Mouse (Mus musculus): ENCODE data around the gene Fbxo24. TPM values are rescaled to one million over a fixed set of nuclear protein-coding genes. Genes with fewer than 3 reads are reported as not detected.

Gene Fbxo24
- polyA plus RNA-seq, 1 experiment from 2014 or later, result 0.14 TPM

DNA sequence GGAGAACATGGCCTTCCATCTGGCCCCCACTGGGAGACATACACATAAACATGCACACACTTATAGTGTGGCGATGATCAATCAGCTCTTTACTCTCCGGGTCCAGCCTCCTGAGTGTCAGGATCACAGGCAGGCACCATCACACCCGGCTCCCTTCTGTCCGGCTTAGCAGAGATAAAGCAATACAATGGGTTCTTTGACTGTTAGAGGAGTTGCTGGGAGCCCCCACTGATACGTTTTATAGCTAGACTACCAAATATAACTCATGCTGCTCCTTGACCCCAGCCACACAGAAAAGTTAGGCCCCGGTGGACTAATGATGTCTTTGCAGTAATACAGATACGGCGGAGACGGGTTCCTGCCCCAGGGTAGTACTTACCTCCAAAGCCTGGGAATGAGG lies 34.3 kb upstream of the Fbxo24 start:
- H3K4me1 ChIP-seq (ENCODE audit: control insufficient read depth, insufficient read depth, low read length), result no peaks in the 10 kb centered on the region
- H3K9me3 ChIP-seq (ENCODE audit: control insufficient read depth, low read depth, low read length), result no peaks in the 10 kb centered on the region
- no peak overlapping the region for H3K4me2 ChIP-seq (replicated peaks; ENCODE audit: low read depth, low read length)
- peaks cover 29% of the 10 kb centered on the region; the same call in 1 of the 2 replicates for H3K36me3 ChIP-seq (ENCODE audit: control insufficient read depth, insufficient read depth, low read length)
- no peak overlapping the region for H3K27ac ChIP-seq (ENCODE audit: low read length)
- H3K27me3 ChIP-seq (ENCODE audit: control insufficient read depth, insufficient read depth, low read length), result no peaks in the 10 kb centered on the region
- ATAC-seq (ENCODE audit: insufficient number of reproducible peaks, insufficient read depth, low FRiP score, low read depth), result no peak
- H3K4me3 ChIP-seq (ENCODE audit: low read depth, low read length), result no peak overlapping the region
- WGBS, result 74% methylated on average over 9 of the region's 9 CpGs
- no peak overlapping the region for H3K9ac ChIP-seq (replicated peaks; ENCODE audit: low read depth, low read length)

DNA sequence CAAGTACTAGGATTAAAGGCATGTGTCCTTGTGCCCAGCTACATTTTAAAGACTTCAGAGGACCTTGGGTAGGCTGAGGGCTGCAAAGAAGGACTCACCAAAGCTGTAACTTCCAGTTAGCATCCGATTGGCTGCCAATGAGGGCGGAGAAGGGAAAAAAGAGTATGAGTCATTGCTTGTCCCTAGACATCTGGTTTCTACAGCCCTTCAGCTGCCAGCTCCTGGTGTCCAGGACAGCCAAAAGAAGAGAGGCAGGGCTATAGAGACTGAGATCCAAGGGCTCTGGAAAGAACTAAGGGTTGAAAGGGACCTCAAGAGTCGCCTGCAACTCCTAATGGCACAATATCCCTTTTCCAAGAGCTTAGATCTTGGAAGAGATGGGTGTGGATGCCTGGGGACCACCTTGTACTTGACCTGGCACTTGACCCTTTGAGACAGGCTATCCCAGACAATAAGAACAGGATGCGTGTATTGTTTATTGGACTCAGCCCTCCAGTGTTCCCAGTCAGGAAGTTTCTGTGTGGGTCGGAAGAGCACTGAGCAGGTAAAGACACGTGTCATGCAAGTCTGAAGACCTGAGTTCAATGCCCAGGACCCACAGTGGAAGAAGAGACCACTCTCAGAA lies 31.4 kb upstream of the Fbxo24 start:
- H3K36me3 ChIP-seq (ENCODE audit: control insufficient read depth, insufficient read depth, low read length), result peaks cover 19% of the 10 kb centered on the region; the same call in 1 of the 2 replicates
- no peak overlapping the region for H3K27ac ChIP-seq (ENCODE audit: low read length)
- no peak overlapping the region for H3K9ac ChIP-seq (replicated peaks; ENCODE audit: low read depth, low read length)
- H3K4me3 ChIP-seq (ENCODE audit: low read depth, low read length), result no peak overlapping the region
- H3K27me3 ChIP-seq (ENCODE audit: control insufficient read depth, insufficient read depth, low read length), result no peaks in the 10 kb centered on the region
- no peaks in the 10 kb centered on the region for H3K4me1 ChIP-seq (ENCODE audit: control insufficient read depth, insufficient read depth, low read length)
- no peak overlapping the region for H3K4me2 ChIP-seq (replicated peaks; ENCODE audit: low read depth, low read length)
- H3K9me3 ChIP-seq (ENCODE audit: control insufficient read depth, low read depth, low read length), result no peaks in the 10 kb centered on the region
- no peak for ATAC-seq (ENCODE audit: insufficient number of reproducible peaks, insufficient read depth, low FRiP score, low read depth)
- WGBS, result 86% methylated on average over 6 of the region's 6 CpGs

DNA sequence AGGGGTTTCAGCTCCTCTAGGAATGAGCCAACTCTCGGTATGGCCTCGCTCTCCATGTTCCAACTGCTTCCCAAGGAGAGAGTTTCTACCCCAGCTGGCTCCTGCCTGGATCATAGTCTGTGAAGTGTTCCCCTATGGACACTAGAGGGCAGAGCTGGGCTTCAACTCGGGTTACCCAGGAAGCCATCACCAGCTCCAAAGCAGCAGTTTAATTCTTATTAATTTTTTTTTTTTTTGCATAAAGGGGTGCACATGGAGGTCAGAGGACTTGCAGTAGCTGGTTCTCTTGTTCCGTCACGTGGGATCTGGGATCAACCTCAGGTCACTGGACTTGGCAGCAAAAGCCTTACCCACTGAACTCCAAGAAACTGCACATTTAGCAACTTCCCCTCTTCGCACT lies 28.2 kb upstream of the Fbxo24 start:
- H3K27me3 ChIP-seq (ENCODE audit: control insufficient read depth, insufficient read depth, low read length), result no peaks in the 10 kb centered on the region
- peak; percentile 53; the same call in 1 of the 2 replicates for ATAC-seq (ENCODE audit: insufficient number of reproducible peaks, insufficient read depth, low FRiP score, low read depth)
- no peak overlapping the region for H3K9ac ChIP-seq (replicated peaks; ENCODE audit: low read depth, low read length)
- H3K4me2 ChIP-seq (replicated peaks; ENCODE audit: low read depth, low read length), result no peak overlapping the region
- no peak overlapping the region for H3K27ac ChIP-seq (ENCODE audit: low read length)
- no peaks in the 10 kb centered on the region for H3K9me3 ChIP-seq (ENCODE audit: control insufficient read depth, low read depth, low read length)
- no peaks in the 10 kb centered on the region for H3K4me1 ChIP-seq (ENCODE audit: control insufficient read depth, insufficient read depth, low read length)
- H3K36me3 ChIP-seq (ENCODE audit: control insufficient read depth, insufficient read depth, low read length), result peaks cover 12% of the 10 kb centered on the region; the same call in 1 of the 2 replicates
- H3K4me3 ChIP-seq (ENCODE audit: low read depth, low read length), result no peak overlapping the region
- 22% methylated on average over 6 of the region's 6 CpGs for WGBS

- 74% methylated on average over 7 of the region's 7 CpGs for WGBS
- no peak for ATAC-seq (ENCODE audit: insufficient number of reproducible peaks, insufficient read depth, low FRiP score, low read depth)
- no peaks in the 10 kb centered on the region for H3K9me3 ChIP-seq (ENCODE audit: control insufficient read depth, low read depth, low read length)
- H3K9ac ChIP-seq (replicated peaks; ENCODE audit: low read depth, low read length), result no peak overlapping the region
- peaks cover 4% of the 10 kb centered on the region for H3K4me1 ChIP-seq (ENCODE audit: control insufficient read depth, insufficient read depth, low read length)
- H3K27me3 ChIP-seq (ENCODE audit: control insufficient read depth, insufficient read depth, low read length), result no peaks in the 10 kb centered on the region
- H3K27ac ChIP-seq (ENCODE audit: low read length), result no peak overlapping the region
- H3K4me2 ChIP-seq (replicated peaks; ENCODE audit: low read depth, low read length), result no peak overlapping the region
- peaks cover 6% of the 10 kb centered on the region; the same call in 1 of the 2 replicates for H3K36me3 ChIP-seq (ENCODE audit: control insufficient read depth, insufficient read depth, low read length)
- no peak overlapping the region for H3K4me3 ChIP-seq (ENCODE audit: low read depth, low read length)
Observed at GRCm38 (mm10) chr5:137654746-137655145, 25.9 kb upstream of the Fbxo24 start.

DNA sequence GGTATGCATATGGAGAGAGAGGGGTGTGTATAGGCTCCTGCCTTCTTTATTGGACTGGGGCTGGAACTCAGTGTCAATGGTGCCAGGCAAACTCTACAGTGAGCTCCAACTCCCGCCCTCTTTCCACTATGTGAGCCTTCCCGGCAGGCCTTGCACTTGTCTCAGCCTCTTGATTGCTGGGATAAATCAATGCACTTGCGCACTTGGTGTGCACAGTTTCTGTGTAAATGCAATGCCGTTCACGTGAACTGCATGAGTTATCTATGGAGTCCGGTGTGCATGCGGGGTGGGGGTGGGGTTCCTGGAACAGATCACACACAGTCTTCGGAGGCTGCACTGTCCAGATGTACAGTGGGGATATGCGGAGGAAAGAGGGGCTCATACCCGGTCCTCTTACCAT lies 24.6 kb upstream of the Fbxo24 start:
- Histone ChIP-seq H3K4me1 (ENCODE audit: control insufficient read depth, insufficient read depth, low read length) (peaks cover 15% of the 10 kb centered on the region), H3K27ac (ENCODE audit: low read length) (no peak overlapping the region), H3K36me3 (ENCODE audit: control insufficient read depth, insufficient read depth, low read length) (peaks cover 5% of the 10 kb centered on the region; the same call in 1 of the 2 replicates), H3K9me3 (ENCODE audit: control insufficient read depth, low read depth, low read length) (no peaks in the 10 kb centered on the region), H3K27me3 (ENCODE audit: control insufficient read depth, insufficient read depth, low read length) (no peaks in the 10 kb centered on the region), H3K4me3 (ENCODE audit: low read depth, low read length) (no peak overlapping the region), H3K4me2 (replicated peaks; ENCODE audit: low read depth, low read length) (no peak overlapping the region), H3K9ac (replicated peaks; ENCODE audit: low read depth, low read length) (no peak overlapping the region)
- WGBS, result 93% methylated on average over 10 of the region's 10 CpGs
- no peak for ATAC-seq (ENCODE audit: insufficient number of reproducible peaks, insufficient read depth, low FRiP score, low read depth)

DNA sequence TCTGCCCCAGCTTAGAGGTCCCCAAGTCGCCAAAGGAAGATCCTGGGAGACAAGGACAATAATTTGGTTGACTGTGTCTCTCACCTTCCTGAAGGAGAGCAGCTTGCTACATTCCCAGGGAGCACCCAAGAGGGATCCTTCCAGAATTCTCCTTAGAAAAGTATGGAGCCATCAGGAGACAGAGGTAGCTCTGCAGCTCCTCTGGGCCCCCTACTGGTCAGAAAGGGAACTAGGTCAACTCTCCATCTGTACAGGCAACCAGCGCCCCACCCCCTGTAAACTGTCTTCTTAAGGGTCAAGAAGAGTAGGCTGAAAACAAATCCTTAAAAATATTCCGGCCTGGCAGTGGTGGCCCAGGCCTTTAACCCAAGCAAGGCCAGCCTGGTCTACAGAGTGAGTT lies 23.7 kb upstream of the Fbxo24 start:
- H3K36me3 ChIP-seq (ENCODE audit: control insufficient read depth, insufficient read depth, low read length), result peaks cover 5% of the 10 kb centered on the region; the same call in 1 of the 2 replicates
- no peaks in the 10 kb centered on the region for H3K9me3 ChIP-seq (ENCODE audit: control insufficient read depth, low read depth, low read length)
- 21% methylated on average over 3 of the region's 3 CpGs for WGBS
- no peak overlapping the region for H3K4me3 ChIP-seq (ENCODE audit: low read depth, low read length)
- no peak overlapping the region for H3K4me2 ChIP-seq (replicated peaks; ENCODE audit: low read depth, low read length)
- ATAC-seq (ENCODE audit: insufficient number of reproducible peaks, insufficient read depth, low FRiP score, low read depth), result no peak
- H3K9ac ChIP-seq (replicated peaks; ENCODE audit: low read depth, low read length), result no peak overlapping the region
- H3K27me3 ChIP-seq (ENCODE audit: control insufficient read depth, insufficient read depth, low read length), result no peaks in the 10 kb centered on the region
- H3K27ac ChIP-seq (ENCODE audit: low read length), result no peak overlapping the region
- H3K4me1 ChIP-seq (ENCODE audit: control insufficient read depth, insufficient read depth, low read length), result peaks cover 15% of the 10 kb centered on the region

GRCm38 (mm10) chr5:137649669-137650571 lies 21.1 kb upstream of the Fbxo24 start:
- Histone ChIP-seq H3K36me3 (ENCODE audit: control insufficient read depth, insufficient read depth, low read length) (peaks cover 5% of the 10 kb centered on the region; the same call in 1 of the 2 replicates), H3K4me2 (replicated peaks; ENCODE audit: low read depth, low read length) (peak overlapping the region; percentile 20; the same call in 1 of the 2 replicates), H3K4me3 (ENCODE audit: low read depth, low read length) (no peak overlapping the region), H3K9ac (replicated peaks; ENCODE audit: low read depth, low read length) (no peak overlapping the region), H3K27ac (ENCODE audit: low read length) (no peak overlapping the region), H3K9me3 (ENCODE audit: control insufficient read depth, low read depth, low read length) (no peaks in the 10 kb centered on the region), H3K4me1 (ENCODE audit: control insufficient read depth, insufficient read depth, low read length) (peaks cover 18% of the 10 kb centered on the region), H3K27me3 (ENCODE audit: control insufficient read depth, insufficient read depth, low read length) (0 out of 2 replicates have a peak, but pooled peaks cover 4% of the 10 kb centered on the region)
- ATAC-seq (ENCODE audit: insufficient number of reproducible peaks, insufficient read depth, low FRiP score, low read depth), result 0 out of 2 replicates have a peak, but pooled peaks have one; percentile 8
- WGBS, result 14% methylated on average over 18 of the region's 18 CpGs

GRCm38 (mm10) chr5:137649251-137649650 lies 20.4 kb upstream of the Fbxo24 start:
- no peak overlapping the region for H3K9ac ChIP-seq (replicated peaks; ENCODE audit: low read depth, low read length)
- peaks cover 5% of the 10 kb centered on the region; the same call in 1 of the 2 replicates for H3K36me3 ChIP-seq (ENCODE audit: control insufficient read depth, insufficient read depth, low read length)
- no peak overlapping the region for H3K27ac ChIP-seq (ENCODE audit: low read length)
- no peak overlapping the region for H3K4me3 ChIP-seq (ENCODE audit: low read depth, low read length)
- H3K4me1 ChIP-seq (ENCODE audit: control insufficient read depth, insufficient read depth, low read length), result peaks cover 18% of the 10 kb centered on the region
- 0 out of 2 replicates have a peak, but pooled peaks cover 4% of the 10 kb centered on the region for H3K27me3 ChIP-seq (ENCODE audit: control insufficient read depth, insufficient read depth, low read length)
- WGBS, result 33% methylated on average over 4 of the region's 4 CpGs
- H3K9me3 ChIP-seq (ENCODE audit: control insufficient read depth, low read depth, low read length), result no peaks in the 10 kb centered on the region
- no peak overlapping the region for H3K4me2 ChIP-seq (replicated peaks; ENCODE audit: low read depth, low read length)
- no peak for ATAC-seq (ENCODE audit: insufficient number of reproducible peaks, insufficient read depth, low FRiP score, low read depth)
